Mouse (Mus musculus) hindbrain, embryonic 16.5 days (tissue): Measurements from ENCODE around the gene Hsf2bp. TPM values are rescaled to one million over a fixed set of nuclear protein-coding genes. Genes with fewer than 3 reads are reported as not detected.

Source experiments
- ATAC-seq: fragments of 200-750 bp; cut with Nextera tagmentation; 2 replicates; pipeline ENCODE4 v1.8.0; 2017; ENCODE audit warnings: moderate TSS enrichment, moderate library complexity
- H3K27ac ChIP-seq: fragments of 300-500 bp; sonication (generic); 2 replicates; pipeline ENCODE4 v1.5.1; 2014; ENCODE audit warnings: low read depth, mild to moderate bottlenecking, control low read depth, low read length, moderate library complexity
- H3K27me3 ChIP-seq: fragments of 300-500 bp; sonication (generic); replicated peaks from 2 replicates; pipeline ENCODE4 v1.6.1; 2014; ENCODE audit warnings: low read length; ENCODE audit not compliant: control insufficient read depth, insufficient read depth
- H3K36me3 ChIP-seq: fragments of 300-500 bp; sonication (generic); 2 replicates; pipeline ENCODE4 v1.6.1; 2014; ENCODE audit warnings: mild to moderate bottlenecking, low read length, moderate library complexity, mixed read lengths; ENCODE audit not compliant: control insufficient read depth, insufficient read depth
- H3K4me1 ChIP-seq: fragments of 300-500 bp; sonication (generic); 2 replicates; pipeline ENCODE4 v1.6.1; 2014; ENCODE audit warnings: low read depth, low read length; ENCODE audit not compliant: control insufficient read depth, insufficient read depth
- H3K4me2 ChIP-seq: fragments of 300-500 bp; sonication (generic); 2 replicates; pipeline ENCODE4 v1.6.1; 2014; ENCODE audit warnings: mild to moderate bottlenecking, low read length, control low read depth, moderate library complexity
- H3K4me3 ChIP-seq: fragments of 300-500 bp; sonication (generic); 2 replicates; pipeline ENCODE4 v1.5.1; 2014; ENCODE audit warnings: mild to moderate bottlenecking, low read length, control low read depth, moderate library complexity
- H3K9ac ChIP-seq: fragments of 300-500 bp; sonication (generic); 2 replicates; pipeline ENCODE4 v1.6.1; 2014; ENCODE audit warnings: low read depth, mild to moderate bottlenecking, control low read depth, low read length, moderate library complexity
- H3K9me3 ChIP-seq: fragments of 300-500 bp; sonication (generic); 2 replicates; pipeline ENCODE4 v1.6.1; 2014; ENCODE audit warnings: mild to moderate bottlenecking, low read length, moderate library complexity; ENCODE audit not compliant: control insufficient read depth
- WGBS: fragments of 180-500 bp; shearing (Covaris S2); extraction: QIAGEN DNeasy Blood & Tissue Kit; methylation state at CpG from one replicate; pipeline ENCODE4 v1.1.7; 2014; 5-methylcytosine and 5-hydroxymethylcytosine counted together
- polyA plus RNA-seq: library from polyadenylated mRNA; unstranded; fragments of >200 nt; fragmentation: Nextera tagmentation; extraction: Ambion mirVana; gene quantifications from 2 replicates; pipeline ENCODE4 v1.2.1, GENCODE M21; 2015

The Hsf2bp gene
- polyA plus RNA-seq, 1 experiment from 2014 or later: 0.30 TPM

- H3K4me2 ChIP-seq: no peak overlapping the region
- no peak overlapping the region for H3K4me3 ChIP-seq
- H3K9ac ChIP-seq: no peak overlapping the region
- ATAC-seq: no peak
- H3K27me3 ChIP-seq: no peaks in the 10 kb centered on the region
- no peak overlapping the region for H3K27ac ChIP-seq
- no peaks in the 10 kb centered on the region for H3K36me3 ChIP-seq
- 97% methylated on average over 3 of the region's 3 CpGs for WGBS
- H3K9me3 ChIP-seq: no peaks in the 10 kb centered on the region
- no peaks in the 10 kb centered on the region for H3K4me1 ChIP-seq
Observed at GRCm38 (mm10) chr17:32003251-32003650, 32.9 kb downstream of the Hsf2bp start.

GRCm38 (mm10) chr17:31998351-31998750 is 37.8 kb downstream of the Hsf2bp start:
- WGBS: 83% methylated on average over 1 of the region's 1 CpGs
- no peak for ATAC-seq
- Histone ChIP-seq H3K4me2 (no peak overlapping the region), H3K4me1 (no peaks in the 10 kb centered on the region), H3K4me3 (no peak overlapping the region), H3K27ac (no peak overlapping the region), H3K9ac (no peak overlapping the region), H3K27me3 (no peaks in the 10 kb centered on the region), H3K36me3 (no peaks in the 10 kb centered on the region), H3K9me3 (no peaks in the 10 kb centered on the region)

GRCm38 (mm10) chr17:31996331-31996730 is 39.8 kb downstream of the Hsf2bp start:
- Histone ChIP-seq H3K36me3 (no peaks in the 10 kb centered on the region), H3K9me3 (no peaks in the 10 kb centered on the region), H3K4me2 (no peak overlapping the region), H3K4me3 (no peak overlapping the region), H3K27me3 (no peaks in the 10 kb centered on the region), H3K4me1 (no peaks in the 10 kb centered on the region), H3K27ac (no peak overlapping the region), H3K9ac (no peak overlapping the region)
- no peak for ATAC-seq
- 76% methylated on average over 4 of the region's 4 CpGs for WGBS

- no peak overlapping the region for H3K9ac ChIP-seq
- no peak overlapping the region for H3K4me3 ChIP-seq
- 87% methylated on average over 2 of the region's 2 CpGs for WGBS
- H3K27me3 ChIP-seq: no peaks in the 10 kb centered on the region
- no peaks in the 10 kb centered on the region for H3K9me3 ChIP-seq
- no peak overlapping the region for H3K4me2 ChIP-seq
- no peaks in the 10 kb centered on the region for H3K36me3 ChIP-seq
- no peak for ATAC-seq
- H3K4me1 ChIP-seq: no peaks in the 10 kb centered on the region
- H3K27ac ChIP-seq: no peak overlapping the region
Observed at GRCm38 (mm10) chr17:31995784-31996183, 40.4 kb downstream of the Hsf2bp start.

- ATAC-seq: no peak
- H3K4me2 ChIP-seq: no peak overlapping the region
- H3K27me3 ChIP-seq: no peaks in the 10 kb centered on the region
- no peak overlapping the region for H3K27ac ChIP-seq
- no peak overlapping the region for H3K4me3 ChIP-seq
- H3K4me1 ChIP-seq: no peaks in the 10 kb centered on the region
- H3K9ac ChIP-seq: no peak overlapping the region
- no peaks in the 10 kb centered on the region for H3K9me3 ChIP-seq
- H3K36me3 ChIP-seq: no peaks in the 10 kb centered on the region
Observed at GRCm38 (mm10) chr17:31994132-31994531, 42.0 kb downstream of the Hsf2bp start.

GRCm38 (mm10) chr17:31993354-31993753 is 42.8 kb downstream of the Hsf2bp start:
- WGBS: 78% methylated on average over 1 of the region's 1 CpGs
- no peak for ATAC-seq
- Histone ChIP-seq H3K4me1 (no peaks in the 10 kb centered on the region), H3K27ac (no peak overlapping the region), H3K27me3 (no peaks in the 10 kb centered on the region), H3K4me3 (no peak overlapping the region), H3K9me3 (no peaks in the 10 kb centered on the region), H3K4me2 (no peak overlapping the region), H3K36me3 (no peaks in the 10 kb centered on the region), H3K9ac (no peak overlapping the region)

- H3K9ac ChIP-seq: no peak overlapping the region
- H3K4me2 ChIP-seq: no peak overlapping the region
- no peak overlapping the region for H3K4me3 ChIP-seq
- no peaks in the 10 kb centered on the region for H3K27me3 ChIP-seq
- no peak for ATAC-seq
- H3K9me3 ChIP-seq: no peaks in the 10 kb centered on the region
- H3K27ac ChIP-seq: no peak overlapping the region
- 72% methylated on average over 2 of the region's 2 CpGs for WGBS
- no peaks in the 10 kb centered on the region for H3K4me1 ChIP-seq
- H3K36me3 ChIP-seq: no peaks in the 10 kb centered on the region
Observed at GRCm38 (mm10) chr17:31992004-31992403, 44.1 kb downstream of the Hsf2bp start.

- 94% methylated on average over 2 of the region's 2 CpGs for WGBS
- Histone ChIP-seq H3K4me2 (no peak overlapping the region), H3K27ac (no peak overlapping the region), H3K27me3 (no peaks in the 10 kb centered on the region), H3K4me1 (no peaks in the 10 kb centered on the region), H3K9me3 (no peaks in the 10 kb centered on the region), H3K4me3 (no peak overlapping the region), H3K9ac (no peak overlapping the region), H3K36me3 (no peaks in the 10 kb centered on the region)
- no peak for ATAC-seq
Observed at GRCm38 (mm10) chr17:31989035-31989434, 47.1 kb downstream of the Hsf2bp start.

GRCm38 (mm10) chr17:31986915-31987314 is 49.2 kb downstream of the Hsf2bp start:
- Histone ChIP-seq H3K27ac (no peak overlapping the region), H3K4me3 (no peak overlapping the region)

GRCm38 (mm10) chr17:31983491-31983890 is 52.7 kb downstream of the Hsf2bp start:
- Histone ChIP-seq H3K4me2 (no peak overlapping the region), H3K27ac (no peak overlapping the region), H3K27me3 (no peaks in the 10 kb centered on the region), H3K9me3 (no peaks in the 10 kb centered on the region), H3K4me1 (no peaks in the 10 kb centered on the region), H3K4me3 (no peak overlapping the region), H3K9ac (no peak overlapping the region), H3K36me3 (no peaks in the 10 kb centered on the region)
- no peak for ATAC-seq
- WGBS: 36% methylated on average over 3 of the region's 3 CpGs

More at GRCm38 (mm10) chr17:31986915-31987314, 49.2 kb downstream of the Hsf2bp start:
- no peak for ATAC-seq
- Histone ChIP-seq H3K4me1 (no peaks in the 10 kb centered on the region), H3K9ac (no peak overlapping the region), H3K27me3 (no peaks in the 10 kb centered on the region), H3K36me3 (no peaks in the 10 kb centered on the region), H3K4me2 (no peak overlapping the region), H3K9me3 (no peaks in the 10 kb centered on the region)
- WGBS: 86% methylated on average over 1 of the region's 1 CpGs
